Mouse (Mus musculus): ENCODE results near the gene Olfr853.

Olfr853 gene

DNA sequence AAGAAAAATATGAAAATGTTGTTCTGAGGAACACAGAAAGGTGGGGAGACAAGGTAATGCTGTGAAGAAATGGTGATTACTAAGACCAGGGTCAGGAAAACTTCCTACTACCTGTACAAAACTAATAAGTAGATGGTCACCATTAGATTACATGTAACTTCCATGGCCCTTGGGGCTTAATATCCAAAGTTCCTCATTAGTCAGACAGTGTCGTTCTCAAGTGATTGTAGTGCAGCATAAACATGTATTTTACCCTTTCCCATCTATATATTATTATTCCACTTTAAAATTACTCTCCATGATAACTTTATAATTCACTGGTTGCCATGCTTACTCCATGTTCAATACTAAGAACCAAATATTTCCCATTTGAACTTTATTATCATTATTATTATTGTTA lies at the start of gene Olfr853:
Gene Olfr853, minus strand, starts transcription at position 101 of the 400 bp plus-strand sequence.
- DNase-seq (ENCODE audit: low spot score) = no peak

DNA sequence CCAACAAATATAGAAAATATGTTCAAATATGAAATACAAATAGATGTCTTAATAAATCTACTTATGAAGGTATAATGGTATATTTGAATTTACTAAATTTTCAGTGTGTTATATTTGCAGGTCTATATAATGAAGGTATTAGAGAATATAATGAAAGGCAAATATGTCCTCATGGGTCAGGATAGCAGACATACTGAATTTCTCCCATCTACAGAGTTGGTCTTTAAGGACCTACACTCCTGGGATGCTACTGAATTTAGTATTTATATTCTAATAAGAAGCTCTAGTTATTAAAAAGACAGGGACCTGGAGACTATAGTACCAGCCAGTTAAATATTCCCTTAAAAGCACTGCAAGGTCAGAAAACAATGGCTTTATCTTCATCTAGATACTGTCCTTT lies 41.4 kb upstream of the Olfr853 start, which contains the start of gene Olfr855:
Gene Olfr855, plus strand, starts transcription at position 301 of the 400 bp plus-strand sequence.
- no peak for DNase-seq (ENCODE audit: low spot score)

DNA sequence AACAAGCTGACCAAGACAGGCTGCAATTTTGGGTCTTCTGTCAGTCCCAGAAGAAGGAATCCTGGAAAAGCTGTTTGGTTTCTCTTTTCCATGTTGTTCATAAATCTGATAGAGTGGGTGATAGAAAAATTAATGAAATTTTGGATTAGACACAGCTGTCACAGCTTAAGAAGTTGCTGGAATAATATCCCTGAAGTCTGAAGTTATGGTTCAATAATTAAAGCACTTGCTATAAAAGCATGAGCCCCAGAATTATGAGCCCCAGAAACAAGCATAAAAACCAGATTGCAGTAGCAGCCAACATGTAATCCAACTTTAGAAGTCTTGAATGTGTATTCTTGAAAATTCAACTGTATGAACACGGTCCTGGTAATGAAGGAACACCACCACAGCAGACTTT lies 26.4 kb upstream of the Olfr853 start, which contains the start of gene Olfr854:
Gene Olfr854, minus strand, starts transcription at position 101 of the 400 bp plus-strand sequence.
- DNase-seq (ENCODE audit: low spot score) = no peak

DNA sequence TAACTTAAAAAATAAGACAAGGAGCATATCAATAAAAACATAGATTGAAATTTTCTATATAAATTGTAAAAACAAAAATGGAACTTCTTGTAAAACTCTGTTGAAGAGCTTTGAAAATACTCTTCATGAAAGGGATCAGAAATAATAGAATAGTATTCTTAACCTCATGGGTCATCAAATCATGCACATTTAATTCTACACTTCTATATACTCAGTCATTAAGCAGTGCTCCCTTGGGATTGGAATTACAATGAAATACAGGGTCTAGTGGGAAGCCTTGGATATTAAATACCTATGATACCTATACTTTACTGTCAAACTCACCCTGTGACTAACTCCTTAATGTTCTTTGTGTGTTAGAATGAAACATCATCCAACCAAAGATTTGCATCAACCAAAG lies 47.9 kb downstream of the Olfr853 start, which contains the start of gene Olfr851:
Gene Olfr851, plus strand, starts transcription at position 301 of the 400 bp plus-strand sequence.
- DNase-seq (ENCODE audit: low spot score) = no peak

All from urinary bladder, postnatal 14 days (tissue).